Mouse (Mus musculus): ENCODE data around the gene Olfr51.
A peak's percentile ranks its signal among the peaks of the same experiment; 100 is the strongest.
"Not testable (repeated sequence)": the region's sequence is repeated elsewhere in the genome, so short reads cannot be mapped to it uniquely, and the experiment has no call there.

Gene Olfr51

DNA sequence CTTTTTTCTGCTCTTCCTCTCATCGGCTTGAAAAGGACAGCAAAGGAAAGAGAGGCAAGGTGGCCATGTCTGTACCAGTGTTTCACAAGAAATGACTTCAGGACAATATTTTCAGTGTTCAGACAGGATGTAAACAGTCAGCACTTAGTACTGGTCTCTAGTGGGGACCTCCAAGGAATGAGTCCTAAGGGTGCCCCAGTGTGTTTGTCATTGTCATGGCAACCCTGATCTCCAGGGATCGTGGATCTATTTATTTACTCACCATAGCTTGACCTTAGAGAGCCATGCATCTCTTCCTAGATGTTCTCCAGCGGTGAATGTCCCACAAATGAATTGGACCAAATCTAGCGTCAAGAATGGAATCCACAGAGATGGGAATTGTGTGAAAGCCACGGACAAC is at the start of gene Olfr51:
Gene Olfr51 (plus strand): TSS at position 301 of the 400 bp plus-strand sequence.
- DNase-seq (ENCODE audit: extremely low spot score, low read depth, low spot score): no peak

- DNase-seq (ENCODE audit: extremely low spot score, low read depth, low spot score): no peak
Observed at GRCm38 (mm10) chr11:50953665-50954064, 49.7 kb upstream of the Olfr51 start, which contains the start of gene Prop1. Gene Prop1 (minus strand): TSS chr11:50953765.

GRCm38 (mm10) chr11:50964886-50965285 is 38.5 kb upstream of the Olfr51 start:
- DNase-seq (ENCODE audit: extremely low spot score, low read depth, low spot score): no peak

GRCm38 (mm10) chr11:50966230-50966629 is 37.2 kb upstream of the Olfr51 start, which contains the start of gene Olfr1378:
Gene Olfr1378 (plus strand): TSS chr11:50966530.
- DNase-seq (ENCODE audit: extremely low spot score, low read depth, low spot score): no peak

DNA sequence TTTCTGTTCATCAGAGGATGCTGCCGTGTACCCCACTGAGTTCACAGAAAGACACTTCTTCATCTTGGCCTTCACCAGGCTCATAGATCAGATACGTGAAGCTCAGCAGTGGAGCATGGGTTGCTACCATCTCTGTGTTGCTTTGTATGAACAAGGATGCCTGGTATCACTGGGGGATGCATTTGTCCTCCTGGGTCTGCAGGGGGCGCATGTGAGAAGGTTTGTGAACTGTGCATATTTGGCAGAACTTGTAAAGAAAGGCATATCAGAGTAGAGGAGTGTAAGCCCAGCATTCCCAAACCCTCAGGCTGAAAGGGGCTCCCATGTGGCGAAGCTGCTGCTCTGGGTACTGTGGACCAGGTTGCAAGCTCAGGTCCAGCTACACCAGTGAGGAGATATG is 26.2 kb upstream of the Olfr51 start:
- no peak for DNase-seq (ENCODE audit: extremely low spot score, low read depth, low spot score)

- DNase-seq (ENCODE audit: extremely low spot score, low read depth, low spot score): no peak
Observed at GRCm38 (mm10) chr11:50981667-50982066, 21.7 kb upstream of the Olfr51 start, which contains the start of gene Olfr1377. Gene Olfr1377 (plus strand): TSS chr11:50981967.

DNA sequence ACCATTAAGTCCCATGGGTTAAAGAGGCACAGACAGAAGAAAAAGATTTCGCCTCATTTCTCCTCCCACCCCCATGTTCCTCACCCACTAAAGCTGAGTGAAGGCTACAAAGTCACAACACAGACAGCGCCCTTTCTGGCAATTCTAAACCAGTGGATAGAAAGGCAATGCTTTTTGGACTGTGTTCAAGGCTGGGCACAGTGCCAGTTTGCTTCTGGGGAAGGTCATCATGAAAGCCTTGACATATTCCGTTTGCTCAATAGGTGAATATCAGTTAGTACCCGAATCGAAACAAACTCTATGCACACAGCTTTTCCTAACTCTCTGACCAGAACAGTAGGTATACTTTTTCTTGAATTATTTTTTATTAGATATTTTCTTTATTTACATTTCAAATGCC is 8.4 kb downstream of the Olfr51 start:
- DNase-seq (ENCODE audit: extremely low spot score, low read depth, low spot score): no peak

DNA sequence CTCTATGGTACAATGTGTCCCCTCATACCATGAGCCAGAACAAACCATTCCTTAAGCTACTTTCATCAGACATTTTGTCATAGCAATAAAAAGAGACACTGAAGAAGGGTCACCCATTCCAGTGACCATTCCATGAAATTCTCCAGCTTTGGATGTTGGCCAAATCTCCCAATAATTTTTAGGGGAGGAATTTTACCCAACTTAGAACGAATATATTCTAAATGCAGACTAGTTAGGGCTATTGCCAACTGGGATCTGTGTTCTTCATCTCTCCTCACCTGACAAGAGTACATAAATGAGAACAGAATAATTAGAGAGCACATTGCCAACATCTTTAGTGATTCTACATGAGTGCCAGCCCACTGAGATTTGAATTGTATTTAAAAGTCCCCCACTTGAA is 10.5 kb downstream of the Olfr51 start, which contains the start of gene Olfr54:
Gene Olfr54 (plus strand): TSS at position 301 of the 400 bp plus-strand sequence.
- DNase-seq (ENCODE audit: extremely low spot score, low read depth, low spot score): no peak

GRCm38 (mm10) chr11:51016341-51016740 is 12.9 kb downstream of the Olfr51 start:
- no peak for DNase-seq (ENCODE audit: extremely low spot score, low read depth, low spot score)

- not testable (repeated sequence) for DNase-seq (ENCODE audit: extremely low spot score, low read depth, low spot score)
Observed at GRCm38 (mm10) chr11:51026811-51027210, 23.4 kb downstream of the Olfr51 start.

GRCm38 (mm10) chr11:51029381-51029780 is 26.0 kb downstream of the Olfr51 start:
- DNase-seq (ENCODE audit: extremely low spot score, low read depth, low spot score): not testable (repeated sequence)

- no peak for DNase-seq (ENCODE audit: extremely low spot score, low read depth, low spot score)
Observed at GRCm38 (mm10) chr11:51030225-51030624, 26.8 kb downstream of the Olfr51 start.

- DNase-seq (ENCODE audit: extremely low spot score, low read depth, low spot score): peak; percentile 35
Observed at GRCm38 (mm10) chr11:51032851-51033250, 29.5 kb downstream of the Olfr51 start.

DNA sequence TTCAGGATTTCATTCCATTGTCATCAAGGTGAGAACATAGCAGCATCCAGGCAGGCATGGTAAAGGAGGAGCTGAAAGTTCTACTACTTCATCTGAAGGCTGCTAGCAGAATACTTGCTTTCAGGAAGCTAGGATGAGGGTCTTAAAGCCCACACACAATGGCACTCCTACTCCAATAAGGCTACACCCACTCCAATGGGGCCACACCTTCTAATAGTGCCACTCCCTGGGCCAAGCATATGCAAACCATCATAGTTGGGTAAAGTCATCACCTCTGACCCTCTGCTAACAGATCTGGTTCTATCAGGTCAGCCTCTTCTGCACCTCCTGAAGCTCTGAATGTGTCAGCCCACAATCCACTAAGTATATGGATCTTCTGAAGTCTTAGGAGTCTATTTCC is 30.7 kb downstream of the Olfr51 start:
- not testable (repeated sequence) for DNase-seq (ENCODE audit: extremely low spot score, low read depth, low spot score)

- no peak for DNase-seq (ENCODE audit: extremely low spot score, low read depth, low spot score)
Observed at GRCm38 (mm10) chr11:51035951-51036350, 32.6 kb downstream of the Olfr51 start.

- not testable (repeated sequence) for DNase-seq (ENCODE audit: extremely low spot score, low read depth, low spot score)
Observed at GRCm38 (mm10) chr11:51044776-51045175, 41.4 kb downstream of the Olfr51 start.

- DNase-seq (ENCODE audit: extremely low spot score, low read depth, low spot score): not testable (repeated sequence)
Observed at GRCm38 (mm10) chr11:51047809-51048208, 44.4 kb downstream of the Olfr51 start, which contains the start of gene Olfr1375. Gene Olfr1375 (plus strand): TSS chr11:51048109.

DNA sequence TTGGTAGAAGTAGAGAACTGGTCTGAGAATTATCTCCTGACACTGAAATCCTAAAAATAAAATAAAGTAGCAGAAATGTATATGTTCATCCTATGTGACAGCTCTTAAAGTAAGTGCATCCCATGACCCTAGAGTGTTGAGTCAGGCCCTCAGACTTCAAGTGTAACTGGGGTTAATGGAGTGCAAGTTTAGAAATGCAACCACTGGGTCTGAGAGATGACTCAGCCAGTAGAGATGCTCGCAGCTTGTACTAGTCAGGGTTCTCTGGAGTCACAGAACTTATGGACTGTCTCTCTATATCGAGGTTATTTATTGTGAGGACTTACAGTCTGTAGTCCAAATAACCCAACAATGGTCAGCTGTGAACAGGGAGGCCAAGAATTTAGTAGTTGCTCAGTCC is 48.3 kb downstream of the Olfr51 start:
- no peak for DNase-seq (ENCODE audit: extremely low spot score, low read depth, low spot score)

- no peak for DNase-seq (ENCODE audit: extremely low spot score, low read depth, low spot score)
Observed at GRCm38 (mm10) chr11:51053230-51053629, 49.8 kb downstream of the Olfr51 start.

DNA sequence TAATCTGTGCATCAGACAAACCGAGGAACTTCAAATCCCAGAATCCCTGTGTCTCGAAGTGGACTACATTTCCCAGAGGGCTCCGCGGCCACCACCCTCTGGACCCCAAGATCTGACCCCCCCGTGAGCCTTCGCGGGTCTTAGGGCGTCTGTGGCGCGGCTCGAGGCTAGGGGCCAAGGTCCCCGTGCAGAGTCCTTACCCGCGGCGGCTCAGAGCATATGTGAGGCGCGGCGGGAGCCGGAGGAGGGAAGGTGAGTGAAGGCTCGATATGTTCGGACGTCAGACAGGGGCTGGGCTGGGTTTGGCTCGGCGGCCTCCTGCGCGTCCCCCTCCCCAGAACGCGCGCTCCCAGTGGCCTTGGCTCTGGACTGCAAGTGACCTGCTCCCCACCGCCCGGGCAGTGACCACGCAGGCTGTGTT is 55.8 kb downstream of the Olfr51 start, which contains the start of gene Zfp354a:
Gene Zfp354a (plus strand): TSS at position 107 of the 421 bp plus-strand sequence.
- DNase-seq (ENCODE audit: extremely low spot score, low read depth, low spot score): peak; percentile 37
